Mouse (Mus musculus) neural tube, embryonic 11.5 days (tissue): ENCODE data around the gene Tgfbrap1. TPM values are rescaled to one million over a fixed set of nuclear protein-coding genes. Genes with fewer than 3 reads are reported as not detected.

Experiments
- ATAC-seq: fragments of 200-750 bp; cut with Nextera tagmentation; 2 replicates; pipeline ENCODE4 v1.8.0; 2017; ENCODE audit warnings: moderate number of reproducible peaks, mild to moderate bottlenecking, moderate TSS enrichment, moderate library complexity; ENCODE audit not compliant: insufficient read depth, low FRiP score, low TSS enrichment
- DNase-seq: peaks from one replicate; pipeline ENCODE4 v3.0.0-alpha.2; 2015; ENCODE audit warnings: low spot score
- H3K27ac ChIP-seq: fragments of 300-500 bp; sonication (generic); 2 replicates; pipeline ENCODE4 v1.5.1; 2014; ENCODE audit warnings: low read depth, mild to moderate bottlenecking, low read length
- H3K27me3 ChIP-seq: fragments of 300-500 bp; sonication (generic); 2 replicates; pipeline ENCODE4 v1.6.1; 2014; ENCODE audit warnings: mild to moderate bottlenecking, low read length, mixed read lengths; ENCODE audit not compliant: control insufficient read depth, insufficient read depth
- H3K36me3 ChIP-seq: fragments of 300-500 bp; sonication (generic); 2 replicates; pipeline ENCODE4 v1.6.1; 2014; ENCODE audit warnings: mild to moderate bottlenecking, low read length, moderate library complexity, mixed read lengths; ENCODE audit not compliant: control insufficient read depth, insufficient read depth
- H3K4me1 ChIP-seq: fragments of 300-500 bp; sonication (generic); 2 replicates; pipeline ENCODE4 v1.6.1; 2014; ENCODE audit warnings: low read length, mixed read lengths; ENCODE audit not compliant: control insufficient read depth, insufficient read depth
- H3K4me2 ChIP-seq: fragments of 300-500 bp; sonication (generic); 2 replicates; pipeline ENCODE4 v1.6.1; 2014; ENCODE audit warnings: low read depth, mild to moderate bottlenecking, moderate library complexity
- H3K4me3 ChIP-seq: fragments of 300-500 bp; sonication (generic); 2 replicates; pipeline ENCODE4 v1.5.1; 2014; ENCODE audit warnings: low read depth, low read length
- H3K9ac ChIP-seq: fragments of 300-500 bp; sonication (generic); 2 replicates; pipeline ENCODE4 v1.6.1; 2014; ENCODE audit warnings: mild to moderate bottlenecking, low read length
- H3K9me3 ChIP-seq: fragments of 300-500 bp; sonication (generic); 2 replicates; pipeline ENCODE4 v1.6.1; 2016; ENCODE audit warnings: low read length; ENCODE audit not compliant: control insufficient read depth
- WGBS: fragments of 180-500 bp; shearing (Covaris S2); extraction: QIAGEN DNeasy Blood & Tissue Kit; methylation state at CpG from one replicate; pipeline ENCODE4 v1.1.7; 2014; 5-methylcytosine and 5-hydroxymethylcytosine counted together
- polyA plus RNA-seq: library from polyadenylated mRNA; unstranded; fragments of >200 nt; fragmentation: Nextera tagmentation; extraction: Ambion mirVana; gene quantifications from 2 replicates; pipeline ENCODE4 v1.2.1, GENCODE M21; 2014

Gene Tgfbrap1
- polyA plus RNA-seq = 14.1 and 15.3 TPM in 2 replicates

- peak; percentile 96 for DNase-seq
- peak within 1 kb of the TSS; percentile 94 for H3K4me3 ChIP-seq
- peak; percentile 96 for ATAC-seq
Observed at GRCm38 (mm10) chr1:43098031-43098984, at the start of gene Tgfbrap1, which contains the start of gene AI597479. Gene Tgfbrap1 (minus strand): TSS chr1:43098637. Gene AI597479 (plus strand): TSS chr1:43098710.

GRCm38 (mm10) chr1:43147474-43147873, 49.0 kb upstream of the Tgfbrap1 start:
- Histone ChIP-seq H3K27me3 (no peaks in the 10 kb centered on the region), H3K4me2 (no peak overlapping the region), H3K9me3 (no peaks in the 10 kb centered on the region), H3K4me3 (no peak overlapping the region), H3K4me1 (no peaks in the 10 kb centered on the region), H3K9ac (no peak overlapping the region), H3K36me3 (no peaks in the 10 kb centered on the region), H3K27ac (no peak overlapping the region)
- no peak for DNase-seq
- no peak for ATAC-seq
- 34% methylated on average over 2 of the region's 2 CpGs for WGBS

More at GRCm38 (mm10) chr1:43098031-43098984, at the start of gene Tgfbrap1, which contains the start of gene AI597479:
- Histone ChIP-seq H3K9ac (peak within 1 kb of the TSS; percentile 95), H3K36me3 (no peaks in the 10 kb centered on the region), H3K9me3 (no peaks in the 10 kb centered on the region), H3K4me2 (peak within 1 kb of the TSS; percentile 85), H3K27me3 (no peaks in the 10 kb centered on the region), H3K27ac (peak within 1 kb of the TSS; percentile 96), H3K4me1 (peaks cover 3% of the 10 kb centered on the region; the same call in 1 of the 2 replicates)
- WGBS = under 1% methylated on average over 56 of the region's 57 CpGs

- WGBS = 90% methylated on average over 6 of the region's 6 CpGs
- DNase-seq = no peak
- H3K9me3 ChIP-seq = no peaks in the 10 kb centered on the region
Observed at GRCm38 (mm10) chr1:43145388-43145787, 47.0 kb upstream of the Tgfbrap1 start.

GRCm38 (mm10) chr1:43144338-43144906, 46.0 kb upstream of the Tgfbrap1 start:
- Histone ChIP-seq H3K27me3 (no peaks in the 10 kb centered on the region), H3K4me2 (no peak overlapping the region), H3K9me3 (no peaks in the 10 kb centered on the region), H3K4me3 (no peak overlapping the region), H3K4me1 (no peaks in the 10 kb centered on the region), H3K27ac (no peak overlapping the region), H3K36me3 (no peaks in the 10 kb centered on the region), H3K9ac (no peak overlapping the region)
- WGBS = 91% methylated on average over 8 of the region's 8 CpGs
- DNase-seq = no peak
- ATAC-seq = no peak

More at GRCm38 (mm10) chr1:43145388-43145787, 47.0 kb upstream of the Tgfbrap1 start:
- H3K4me1 ChIP-seq = no peaks in the 10 kb centered on the region
- no peaks in the 10 kb centered on the region for H3K36me3 ChIP-seq
- H3K9ac ChIP-seq = no peak overlapping the region
- H3K4me2 ChIP-seq = no peak overlapping the region
- no peaks in the 10 kb centered on the region for H3K27me3 ChIP-seq
- no peak overlapping the region for H3K4me3 ChIP-seq
- no peak overlapping the region for H3K27ac ChIP-seq
- no peak for ATAC-seq

- Histone ChIP-seq H3K4me3 (no peak overlapping the region), H3K4me1 (no peaks in the 10 kb centered on the region), H3K27ac (no peak overlapping the region), H3K27me3 (no peaks in the 10 kb centered on the region), H3K9ac (no peak overlapping the region), H3K4me2 (no peak overlapping the region), H3K36me3 (no peaks in the 10 kb centered on the region), H3K9me3 (no peaks in the 10 kb centered on the region)
- 91% methylated on average over 4 of the region's 4 CpGs for WGBS
- DNase-seq (no peak), ATAC-seq (no peak)
Observed at GRCm38 (mm10) chr1:43143791-43144190, 45.4 kb upstream of the Tgfbrap1 start.

- H3K4me3 ChIP-seq = no peak overlapping the region
- no peaks in the 10 kb centered on the region for H3K4me1 ChIP-seq
- H3K36me3 ChIP-seq = no peaks in the 10 kb centered on the region
- 91% methylated on average over 4 of the region's 4 CpGs for WGBS
- no peak overlapping the region for H3K4me2 ChIP-seq
- no peak overlapping the region for H3K9ac ChIP-seq
- ATAC-seq (no peak), DNase-seq (no peak)
- no peaks in the 10 kb centered on the region for H3K27me3 ChIP-seq
- no peaks in the 10 kb centered on the region for H3K9me3 ChIP-seq
- no peak overlapping the region for H3K27ac ChIP-seq
Observed at GRCm38 (mm10) chr1:43143284-43143683, 44.8 kb upstream of the Tgfbrap1 start.

GRCm38 (mm10) chr1:43142849-43143248, 44.4 kb upstream of the Tgfbrap1 start:
- Histone ChIP-seq H3K9ac (no peak overlapping the region), H3K4me3 (no peak overlapping the region), H3K36me3 (no peaks in the 10 kb centered on the region), H3K4me1 (no peaks in the 10 kb centered on the region), H3K9me3 (no peaks in the 10 kb centered on the region), H3K27me3 (no peaks in the 10 kb centered on the region), H3K27ac (no peak overlapping the region), H3K4me2 (no peak overlapping the region)
- ATAC-seq (no peak), DNase-seq (no peak)
- WGBS = 89% methylated on average over 6 of the region's 6 CpGs

GRCm38 (mm10) chr1:43141555-43141961, 43.1 kb upstream of the Tgfbrap1 start:
- Histone ChIP-seq H3K27me3 (no peaks in the 10 kb centered on the region), H3K9me3 (no peaks in the 10 kb centered on the region), H3K36me3 (no peaks in the 10 kb centered on the region), H3K4me2 (no peak overlapping the region), H3K4me3 (no peak overlapping the region), H3K9ac (no peak overlapping the region), H3K27ac (no peak overlapping the region), H3K4me1 (no peaks in the 10 kb centered on the region)
- DNase-seq (no peak), ATAC-seq (no peak)
- 88% methylated on average over 11 of the region's 11 CpGs for WGBS
